Mouse (Mus musculus) A20 (cell line): ENCODE results near the gene Kpna2.
"Not testable (repeated sequence)": the region's sequence is repeated elsewhere in the genome, so short reads cannot be mapped to it uniquely, and the experiment has no call there.

Experiments
- DNase-seq: peaks from one replicate; pipeline ENCODE4 v3.0.0-alpha.2; 2011; ENCODE audit warnings: low read depth, low spot score

Gene Kpna2

GRCm38 (mm10) chr11:106999151-106999948, at the start of gene Kpna2:
TSS of gene Kpna2 (minus strand) at chr11:106999541.
- peak; percentile 97 for DNase-seq

- no peak for DNase-seq
Measured at GRCm38 (mm10) chr11:107046766-107047620, 47.7 kb upstream of the Kpna2 start.

GRCm38 (mm10) chr11:107045546-107045945, 46.2 kb upstream of the Kpna2 start:
- no peak for DNase-seq

GRCm38 (mm10) chr11:107044321-107044720, 45.0 kb upstream of the Kpna2 start:
- peak; percentile 77 for DNase-seq

GRCm38 (mm10) chr11:107043361-107043760, 44.0 kb upstream of the Kpna2 start:
- DNase-seq, result no peak

- no peak for DNase-seq
Measured at GRCm38 (mm10) chr11:107041396-107041795, 42.1 kb upstream of the Kpna2 start.

GRCm38 (mm10) chr11:107039417-107039816, 40.1 kb upstream of the Kpna2 start:
- no peak for DNase-seq

- no peak for DNase-seq
Measured at GRCm38 (mm10) chr11:107034085-107034810, 34.9 kb upstream of the Kpna2 start.

GRCm38 (mm10) chr11:107031635-107032034, 32.3 kb upstream of the Kpna2 start:
- no peak for DNase-seq

GRCm38 (mm10) chr11:107029536-107029935, 30.2 kb upstream of the Kpna2 start:
- peak; percentile 80 for DNase-seq

GRCm38 (mm10) chr11:107028754-107029153, 29.4 kb upstream of the Kpna2 start:
- DNase-seq, result no peak

- no peak for DNase-seq
Measured at GRCm38 (mm10) chr11:107028275-107028618, 28.9 kb upstream of the Kpna2 start.

GRCm38 (mm10) chr11:107027431-107028274, 28.3 kb upstream of the Kpna2 start:
- peak; percentile 95 for DNase-seq

- peak; percentile 78 for DNase-seq
Measured at GRCm38 (mm10) chr11:107026554-107027430, 27.5 kb upstream of the Kpna2 start.

- DNase-seq, result peak; percentile 83
Measured at GRCm38 (mm10) chr11:107025411-107026321, 26.3 kb upstream of the Kpna2 start, which contains the start of gene 1810010H24Rik. TSS of gene 1810010H24Rik (plus strand) at chr11:107025681.

- DNase-seq, result no peak
Measured at GRCm38 (mm10) chr11:107024406-107024805, 25.1 kb upstream of the Kpna2 start.

GRCm38 (mm10) chr11:107022050-107022683, 22.8 kb upstream of the Kpna2 start:
- no peak for DNase-seq

- not testable (repeated sequence) for DNase-seq
Measured at GRCm38 (mm10) chr11:107019722-107020121, 20.4 kb upstream of the Kpna2 start.
